Mouse (Mus musculus) kidney, embryonic 15.5 days (tissue): ENCODE measurements around the gene Ndufaf8. TPM values are rescaled to one million over a fixed set of nuclear protein-coding genes. Genes with fewer than 3 reads are reported as not detected.

Experiments used
- ATAC-seq: fragments of 200-750 bp; cut with Nextera tagmentation; replicated peaks from 2 replicates; pipeline ENCODE4 v1.8.0; 2017; ENCODE audit warnings: moderate TSS enrichment; ENCODE audit not compliant: low FRiP score
- H3K27ac ChIP-seq: fragments of 300-500 bp; sonication (generic); 2 replicates; pipeline ENCODE4 v1.5.1; 2015; ENCODE audit warnings: mild to moderate bottlenecking, inconsistent platforms
- H3K27me3 ChIP-seq: fragments of 300-500 bp; sonication (generic); 2 replicates; pipeline ENCODE4 v1.6.1; 2015; ENCODE audit warnings: inconsistent platforms
- H3K36me3 ChIP-seq: fragments of 300-500 bp; sonication (generic); 2 replicates; pipeline ENCODE4 v1.6.1; 2015; ENCODE audit warnings: inconsistent platforms
- H3K4me1 ChIP-seq: fragments of 300-500 bp; sonication (generic); 2 replicates; pipeline ENCODE4 v1.6.1; 2015; ENCODE audit warnings: inconsistent platforms
- H3K4me2 ChIP-seq: fragments of 300-500 bp; sonication (generic); 2 replicates; pipeline ENCODE4 v1.6.1; 2015; ENCODE audit warnings: moderate library complexity, mild to moderate bottlenecking, inconsistent platforms
- H3K4me3 ChIP-seq: fragments of 300-500 bp; sonication (generic); replicated peaks from 2 replicates; pipeline ENCODE4 v1.5.1; 2015; ENCODE audit warnings: mild to moderate bottlenecking, inconsistent platforms
- H3K9ac ChIP-seq: fragments of 300-500 bp; sonication (generic); 2 replicates; pipeline ENCODE4 v1.6.1; 2015; ENCODE audit warnings: mild to moderate bottlenecking, inconsistent platforms
- H3K9me3 ChIP-seq: fragments of 300-500 bp; sonication (generic); replicated peaks from 2 replicates; pipeline ENCODE4 v1.6.1; 2016; ENCODE audit warnings: inconsistent platforms
- WGBS: fragments of 180-500 bp; shearing (Covaris S2); methylation state at CpG from one replicate; pipeline ENCODE4 v1.1.7; 2015; ENCODE audit warnings: mixed read lengths; 5-methylcytosine and 5-hydroxymethylcytosine counted together
- polyA plus RNA-seq: library from polyadenylated mRNA; unstranded; fragments of >200 nt; fragmentation: Nextera tagmentation; extraction: Ambion mirVana; gene quantifications from 2 replicates; pipeline ENCODE4 v1.2.1, GENCODE M21; 2015

Ndufaf8 gene
- polyA plus RNA-seq, 1 experiment from 2014 or later: 90.1 TPM

DNA sequence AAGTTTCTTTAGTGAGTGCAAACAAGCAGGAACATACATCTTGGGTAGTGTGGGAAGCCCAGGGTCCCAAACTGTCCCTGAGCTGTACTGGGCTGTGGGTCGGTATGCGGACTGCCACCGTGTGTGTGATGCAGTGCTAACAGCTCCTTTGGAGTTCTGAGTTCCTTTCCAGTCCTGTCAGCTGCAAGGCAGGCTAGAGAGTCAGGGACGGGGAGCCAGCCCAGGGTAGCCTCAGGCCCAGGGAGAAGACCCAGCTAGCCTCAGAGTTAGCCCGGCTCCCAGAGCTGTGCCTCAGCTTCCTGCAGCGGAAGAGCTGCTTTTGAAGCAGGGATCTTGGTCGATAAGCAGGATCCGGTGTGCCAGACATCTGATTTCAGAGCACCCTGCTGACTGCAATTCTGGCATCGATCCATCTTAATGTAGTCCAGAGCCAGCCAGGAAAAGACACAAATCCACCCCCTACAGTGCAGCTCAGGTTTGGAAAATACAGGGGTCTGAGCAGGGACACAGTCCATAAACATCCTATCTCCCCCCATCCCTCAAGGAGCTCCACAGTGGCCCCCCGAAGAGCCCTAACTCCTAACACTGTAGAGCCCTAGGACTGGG is 21.3 kb downstream of the Ndufaf8 start:
- no peak for ATAC-seq
- WGBS: 87% methylated on average over 10 of the region's 10 CpGs
- peaks cover 83% of the 10 kb centered on the region for H3K36me3 ChIP-seq

DNA sequence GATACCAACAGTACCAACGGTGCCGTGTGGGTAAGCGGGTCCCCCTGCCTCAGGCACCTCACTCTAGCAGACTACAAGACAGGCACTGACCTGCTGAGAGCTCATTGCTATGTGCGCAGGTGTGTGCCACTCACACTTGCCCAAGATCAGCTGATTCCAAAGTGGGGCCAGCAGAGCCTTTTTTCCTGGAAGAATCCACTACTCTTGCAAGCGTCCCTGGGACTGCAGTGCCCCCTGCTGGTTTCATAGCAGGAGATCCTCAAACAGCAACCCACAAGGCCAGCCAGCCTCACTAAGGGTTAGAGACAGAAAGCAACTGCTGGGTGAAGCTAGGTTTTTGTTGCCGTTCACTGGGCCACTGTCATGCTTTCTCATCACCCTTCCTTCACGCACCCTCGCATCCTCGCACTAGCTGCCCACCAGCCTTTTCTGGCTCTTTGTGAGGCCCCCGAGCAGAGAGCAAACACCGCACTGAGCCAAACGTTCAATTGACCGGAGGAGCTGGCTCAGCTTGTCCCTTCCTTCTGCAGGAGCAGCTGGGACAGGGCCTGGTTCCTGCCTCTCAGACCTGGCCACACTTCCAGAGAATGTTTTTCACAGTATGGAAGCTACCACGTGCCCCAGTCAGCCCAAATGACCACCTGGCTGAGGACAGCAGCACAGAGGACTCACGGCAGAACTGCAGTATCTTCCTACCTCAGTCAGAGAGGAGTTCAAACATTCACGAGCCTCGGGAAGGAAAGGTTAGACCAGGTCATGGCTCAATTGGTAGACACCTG is 22.1 kb downstream of the Ndufaf8 start:
- Histone ChIP-seq H3K4me2 (no peak overlapping the region), H3K36me3 (peaks cover 80% of the 10 kb centered on the region)

More for the DNA sequence above, 21.3 kb downstream of the Ndufaf8 start:
- H3K27ac ChIP-seq: no peak overlapping the region
- no peak overlapping the region for H3K4me2 ChIP-seq
- H3K9ac ChIP-seq: no peak overlapping the region
- H3K4me1 ChIP-seq: peaks cover 3% of the 10 kb centered on the region
- no peaks in the 10 kb centered on the region for H3K27me3 ChIP-seq
- no peak overlapping the region for H3K4me3 ChIP-seq
- no peaks in the 10 kb centered on the region for H3K9me3 ChIP-seq

DNA sequence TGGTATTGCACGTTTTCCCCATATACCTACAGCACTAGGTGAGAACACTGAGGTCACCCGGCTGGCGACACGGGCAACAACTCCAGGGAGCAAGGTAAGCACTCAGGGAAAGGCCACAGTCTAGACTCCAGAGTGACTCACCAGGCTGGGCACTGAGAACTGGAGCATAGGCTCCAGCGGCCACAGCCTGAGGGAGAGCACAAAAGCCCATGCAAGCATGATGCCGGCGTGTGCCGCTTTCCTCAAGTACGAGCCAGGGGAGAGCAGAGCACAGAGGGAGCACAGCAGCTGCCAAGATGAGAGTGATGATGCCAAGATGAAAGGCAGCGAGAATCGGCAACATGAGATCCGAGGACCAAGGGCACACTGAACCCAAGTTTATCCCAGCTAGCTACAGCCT is 23.4 kb downstream of the Ndufaf8 start:
- H3K4me2 ChIP-seq: no peak overlapping the region
- no peak overlapping the region for H3K4me3 ChIP-seq
- no peak overlapping the region for H3K27ac ChIP-seq
- H3K27me3 ChIP-seq: no peaks in the 10 kb centered on the region
- ATAC-seq: no peak
- H3K9ac ChIP-seq: no peak overlapping the region
- H3K4me1 ChIP-seq: peaks cover 3% of the 10 kb centered on the region
- H3K9me3 ChIP-seq: no peaks in the 10 kb centered on the region
- WGBS: 80% methylated on average over 12 of the region's 12 CpGs
- H3K36me3 ChIP-seq: peaks cover 78% of the 10 kb centered on the region

More for the DNA sequence above, 22.1 kb downstream of the Ndufaf8 start:
- Histone ChIP-seq H3K4me3 (no peak overlapping the region), H3K27ac (no peak overlapping the region), H3K4me1 (peaks cover 3% of the 10 kb centered on the region), H3K9me3 (no peaks in the 10 kb centered on the region), H3K27me3 (no peaks in the 10 kb centered on the region), H3K9ac (no peak overlapping the region)
- no peak for ATAC-seq
- 84% methylated on average over 17 of the region's 17 CpGs for WGBS

- Histone ChIP-seq H3K4me2 (no peak overlapping the region), H3K9ac (no peak overlapping the region), H3K36me3 (peaks cover 80% of the 10 kb centered on the region), H3K4me1 (no peaks in the 10 kb centered on the region; the same call in 1 of the 2 replicates), H3K27me3 (no peaks in the 10 kb centered on the region), H3K9me3 (no peaks in the 10 kb centered on the region), H3K4me3 (no peak overlapping the region), H3K27ac (no peak overlapping the region)
- 90% methylated on average over 2 of the region's 2 CpGs for WGBS
- ATAC-seq: no peak
These were observed 28.1 kb downstream of the Ndufaf8 start for GRCm38 (mm10) chr11:120126845-120127244.

- no peak overlapping the region for H3K4me3 ChIP-seq
- ATAC-seq: no peak
- H3K9me3 ChIP-seq: no peaks in the 10 kb centered on the region
- H3K9ac ChIP-seq: no peak overlapping the region
- no peak overlapping the region for H3K27ac ChIP-seq
- no peaks in the 10 kb centered on the region for H3K4me1 ChIP-seq
- no peaks in the 10 kb centered on the region for H3K27me3 ChIP-seq
- H3K36me3 ChIP-seq: peaks cover 85% of the 10 kb centered on the region
- 72% methylated on average over 7 of the region's 7 CpGs for WGBS
- no peak overlapping the region for H3K4me2 ChIP-seq
These were observed 30.6 kb downstream of the Ndufaf8 start for GRCm38 (mm10) chr11:120129281-120129680.

DNA sequence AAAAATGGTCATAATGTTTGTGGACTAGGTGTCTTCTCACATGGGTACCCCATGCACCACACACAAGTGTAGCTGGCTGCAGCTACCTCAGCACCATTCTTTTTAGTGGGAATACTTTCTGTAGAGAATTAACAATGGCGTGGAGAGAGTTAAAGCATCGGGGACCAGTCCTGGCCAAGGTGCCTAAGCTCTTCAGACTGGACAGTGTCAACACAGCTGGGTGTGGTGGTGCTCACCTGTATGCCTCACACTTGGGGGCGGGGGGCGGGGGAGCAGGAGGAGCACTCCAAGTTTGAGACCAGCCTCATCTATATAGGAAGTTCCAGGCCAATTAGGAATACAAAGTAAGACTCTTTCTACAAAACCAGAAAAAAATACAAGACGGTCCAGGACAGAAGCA is 35.4 kb downstream of the Ndufaf8 start:
- H3K36me3 ChIP-seq: peaks cover 67% of the 10 kb centered on the region
- peaks cover 23% of the 10 kb centered on the region for H3K4me1 ChIP-seq
- H3K27ac ChIP-seq: no peak overlapping the region
- no peak overlapping the region for H3K9ac ChIP-seq
- no peak overlapping the region for H3K4me2 ChIP-seq
- no peak for ATAC-seq
- 92% methylated on average over 5 of the region's 5 CpGs for WGBS
- H3K27me3 ChIP-seq: no peaks in the 10 kb centered on the region
- H3K9me3 ChIP-seq: no peaks in the 10 kb centered on the region
- no peak overlapping the region for H3K4me3 ChIP-seq

GRCm38 (mm10) chr11:120134847-120135530 is 36.3 kb downstream of the Ndufaf8 start:
- Histone ChIP-seq H3K4me2 (no peak overlapping the region), H3K27me3 (no peaks in the 10 kb centered on the region), H3K9me3 (no peaks in the 10 kb centered on the region), H3K4me1 (peaks cover 23% of the 10 kb centered on the region), H3K27ac (no peak overlapping the region), H3K9ac (no peak overlapping the region), H3K4me3 (no peak overlapping the region), H3K36me3 (peaks cover 66% of the 10 kb centered on the region)
- WGBS: 87% methylated on average over 9 of the region's 9 CpGs
- no peak for ATAC-seq

GRCm38 (mm10) chr11:120136195-120136594 is 37.5 kb downstream of the Ndufaf8 start:
- Histone ChIP-seq H3K9ac (no peak overlapping the region), H3K27ac (no peak overlapping the region)
- WGBS: 88% methylated on average over 8 of the region's 8 CpGs

GRCm38 (mm10) chr11:120136796-120137624 is 38.3 kb downstream of the Ndufaf8 start:
- Histone ChIP-seq H3K4me3 (no peak overlapping the region), H3K4me1 (peaks cover 29% of the 10 kb centered on the region), H3K9me3 (no peaks in the 10 kb centered on the region), H3K27me3 (no peaks in the 10 kb centered on the region), H3K36me3 (peaks cover 56% of the 10 kb centered on the region), H3K27ac (0 out of 2 replicates have a peak overlapping the region, but pooled peaks have one; percentile 18), H3K9ac (no peak overlapping the region), H3K4me2 (no peak overlapping the region)
- WGBS: 59% methylated on average over 23 of the region's 23 CpGs
- ATAC-seq: no peak

More at GRCm38 (mm10) chr11:120136195-120136594, 37.5 kb downstream of the Ndufaf8 start:
- no peak overlapping the region for H3K4me2 ChIP-seq
- H3K27me3 ChIP-seq: no peaks in the 10 kb centered on the region
- peaks cover 29% of the 10 kb centered on the region for H3K4me1 ChIP-seq
- no peak overlapping the region for H3K4me3 ChIP-seq
- no peaks in the 10 kb centered on the region for H3K9me3 ChIP-seq
- H3K36me3 ChIP-seq: peaks cover 62% of the 10 kb centered on the region
- ATAC-seq: no peak

DNA sequence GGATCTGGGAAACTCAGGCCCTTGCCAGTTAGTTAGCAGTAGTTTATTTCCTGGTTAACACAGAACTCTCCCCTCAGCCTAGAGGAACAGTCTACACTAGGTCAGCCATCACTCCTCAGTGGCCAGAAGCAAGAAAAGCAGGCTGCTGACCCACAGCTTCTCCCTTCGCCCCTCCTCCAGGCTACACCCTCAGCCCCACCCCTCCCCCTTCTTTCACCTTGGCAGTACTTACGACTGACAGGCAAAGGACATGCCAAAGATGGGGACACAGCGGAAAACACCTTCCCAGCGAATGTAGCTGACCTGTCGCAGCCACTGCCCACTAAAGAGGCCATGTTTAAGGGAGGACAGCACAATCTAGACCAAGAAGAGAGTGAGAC is 38.9 kb downstream of the Ndufaf8 start:
- Histone ChIP-seq H3K9ac (no peak overlapping the region), H3K36me3 (peaks cover 50% of the 10 kb centered on the region), H3K9me3 (no peaks in the 10 kb centered on the region), H3K4me2 (no peak overlapping the region), H3K4me3 (no peak overlapping the region), H3K27ac (0 out of 2 replicates have a peak overlapping the region, but pooled peaks have one; percentile 18), H3K27me3 (no peaks in the 10 kb centered on the region), H3K4me1 (peaks cover 35% of the 10 kb centered on the region)
- ATAC-seq: no peak
- WGBS: 33% methylated on average over 5 of the region's 5 CpGs

DNA sequence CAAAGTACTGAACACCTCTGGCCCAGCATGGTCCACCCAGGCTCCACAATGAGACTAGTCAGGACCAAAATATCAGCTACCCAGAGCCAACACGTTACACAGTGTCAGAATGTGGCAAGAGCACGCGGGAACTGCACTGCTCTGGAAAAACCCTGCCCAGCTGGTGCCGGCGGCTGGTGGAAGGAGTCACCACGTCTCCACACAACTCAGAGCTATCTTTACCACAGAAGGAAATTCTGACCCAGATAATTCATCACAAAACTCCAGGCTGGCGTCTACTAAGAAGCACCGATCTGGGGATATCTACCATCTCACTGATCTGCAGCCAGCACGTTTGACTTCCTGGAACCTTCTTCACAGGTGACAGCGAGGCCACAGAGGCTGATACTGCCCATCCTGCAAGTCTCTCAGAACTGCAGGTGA is 40.6 kb downstream of the Ndufaf8 start:
- H3K36me3 ChIP-seq: peaks cover 35% of the 10 kb centered on the region
- peaks cover 52% of the 10 kb centered on the region for H3K4me1 ChIP-seq
- 83% methylated on average over 10 of the region's 10 CpGs for WGBS
- no peaks in the 10 kb centered on the region for H3K9me3 ChIP-seq
- no peak overlapping the region for H3K4me3 ChIP-seq
- no peak overlapping the region for H3K4me2 ChIP-seq
- ATAC-seq: no peak
- no peak overlapping the region for H3K27ac ChIP-seq
- no peaks in the 10 kb centered on the region for H3K27me3 ChIP-seq
- H3K9ac ChIP-seq: no peak overlapping the region
